Mouse (Mus musculus) limb, embryonic 11.5 days (tissue): Measurements from ENCODE around the gene Jak1. TPM values are rescaled to one million over a fixed set of nuclear protein-coding genes. Genes with fewer than 3 reads are reported as not detected.

ENCODE experiments used
- ATAC-seq: fragments of 200-750 bp; cut with Nextera tagmentation; 2 replicates; pipeline ENCODE4 v1.8.0; 2017; ENCODE audit warnings: low read depth; ENCODE audit not compliant: insufficient number of reproducible peaks, low FRiP score, low TSS enrichment
- DNase-seq: peaks from one replicate; pipeline ENCODE4 v3.0.0-alpha.2; 2015; ENCODE audit warnings: low spot score
- H3K27ac ChIP-seq: fragments of 300-500 bp; sonication (generic); replicated peaks from 2 replicates; pipeline ENCODE4 v1.5.1; 2014; ENCODE audit warnings: low read depth, mild to moderate bottlenecking, low read length
- H3K27me3 ChIP-seq: fragments of 300-500 bp; sonication (generic); 2 replicates; pipeline ENCODE4 v1.6.1; 2014; ENCODE audit warnings: mild to moderate bottlenecking, low read length, mixed read lengths; ENCODE audit not compliant: control insufficient read depth, insufficient read depth
- H3K36me3 ChIP-seq: fragments of 300-500 bp; sonication (generic); 2 replicates; pipeline ENCODE4 v1.6.1; 2014; ENCODE audit warnings: mild to moderate bottlenecking, low read length, moderate library complexity, mixed read lengths; ENCODE audit not compliant: control insufficient read depth, insufficient read depth
- H3K4me1 ChIP-seq: fragments of 300-500 bp; sonication (generic); 2 replicates; pipeline ENCODE4 v1.6.1; 2014; ENCODE audit warnings: low read length, mixed read lengths; ENCODE audit not compliant: control insufficient read depth, insufficient read depth
- H3K4me2 ChIP-seq: fragments of 300-500 bp; sonication (generic); 2 replicates; pipeline ENCODE4 v1.6.1; 2014; ENCODE audit warnings: low read depth, mild to moderate bottlenecking, moderate library complexity; ENCODE audit not compliant: severe bottlenecking
- H3K4me3 ChIP-seq: fragments of 300-500 bp; sonication (generic); 2 replicates; pipeline ENCODE4 v1.5.1; 2014; ENCODE audit warnings: low read depth, low read length
- H3K9ac ChIP-seq: fragments of 300-500 bp; sonication (generic); 2 replicates; pipeline ENCODE4 v1.6.1; 2014; ENCODE audit warnings: mild to moderate bottlenecking, low read length
- H3K9me3 ChIP-seq: fragments of 300-500 bp; sonication (generic); 2 replicates; pipeline ENCODE4 v1.6.1; 2016; ENCODE audit warnings: low read length; ENCODE audit not compliant: control insufficient read depth
- WGBS: fragments of 180-500 bp; shearing (Covaris S2); extraction: QIAGEN DNeasy Blood & Tissue Kit; methylation state at CpG from one replicate; pipeline ENCODE4 v1.1.7; 2014; 5-methylcytosine and 5-hydroxymethylcytosine counted together
- polyA plus RNA-seq: library from polyadenylated mRNA; unstranded; fragments of >200 nt; fragmentation: Nextera tagmentation; extraction: Ambion mirVana; gene quantifications from 2 replicates; pipeline ENCODE4 v1.2.1, GENCODE M21; 2014

Jak1 gene
- polyA plus RNA-seq, 1 experiment from 2014 or later, result 61.3 TPM

DNA sequence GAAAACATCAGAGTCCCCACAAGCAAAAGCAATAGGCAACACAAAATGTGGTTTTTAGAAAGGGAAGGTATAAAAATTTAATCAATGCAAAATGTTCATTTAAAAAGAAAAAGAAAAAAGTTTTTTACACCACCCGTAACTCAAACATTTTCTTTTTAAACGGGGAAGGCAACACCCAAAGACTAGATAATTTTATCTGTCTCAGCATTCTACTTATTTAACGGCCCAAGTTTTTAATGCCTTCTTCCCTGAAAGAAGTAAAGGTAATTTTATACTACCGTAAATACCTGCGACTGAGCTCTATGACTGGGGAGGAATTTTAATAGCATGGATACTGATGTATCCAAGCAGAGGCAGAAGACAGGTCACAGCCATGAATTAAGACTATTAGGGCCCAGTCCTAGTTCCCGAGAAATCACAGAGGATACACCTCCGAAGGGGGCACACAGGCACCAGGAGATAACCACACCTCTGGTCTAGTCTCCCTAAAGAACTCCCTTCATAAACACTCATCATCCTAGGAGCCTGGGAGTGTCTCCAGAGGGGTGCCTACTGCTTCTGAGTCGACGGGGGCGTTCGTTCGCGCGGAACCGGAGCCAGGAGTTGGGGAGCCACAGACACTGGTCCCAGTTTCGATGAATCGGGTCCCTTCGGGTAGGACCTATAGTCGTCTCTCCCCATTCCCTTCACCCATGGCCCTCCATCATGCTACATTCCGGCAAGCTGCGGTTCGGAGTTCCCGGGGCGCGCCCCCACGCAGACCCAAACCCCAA is 928 bp downstream of the Jak1 start:
- peaks cover 2% of the 10 kb centered on the region; the same call in 1 of the 2 replicates for H3K4me1 ChIP-seq
- H3K36me3 ChIP-seq, result no peaks in the 10 kb centered on the region
- H3K4me2 ChIP-seq, result peak overlapping the region; percentile 79
- peak overlapping the region; percentile 95 for H3K4me3 ChIP-seq
- WGBS, result 5% methylated on average over 26 of the region's 26 CpGs
- no peaks in the 10 kb centered on the region for H3K27me3 ChIP-seq
- DNase-seq, result no peak
- no peaks in the 10 kb centered on the region for H3K9me3 ChIP-seq
- H3K27ac ChIP-seq, result no peak overlapping the region
- ATAC-seq, result 0 out of 2 replicates have a peak, but pooled peaks have one; percentile 6
- peak overlapping the region; percentile 87 for H3K9ac ChIP-seq

DNA sequence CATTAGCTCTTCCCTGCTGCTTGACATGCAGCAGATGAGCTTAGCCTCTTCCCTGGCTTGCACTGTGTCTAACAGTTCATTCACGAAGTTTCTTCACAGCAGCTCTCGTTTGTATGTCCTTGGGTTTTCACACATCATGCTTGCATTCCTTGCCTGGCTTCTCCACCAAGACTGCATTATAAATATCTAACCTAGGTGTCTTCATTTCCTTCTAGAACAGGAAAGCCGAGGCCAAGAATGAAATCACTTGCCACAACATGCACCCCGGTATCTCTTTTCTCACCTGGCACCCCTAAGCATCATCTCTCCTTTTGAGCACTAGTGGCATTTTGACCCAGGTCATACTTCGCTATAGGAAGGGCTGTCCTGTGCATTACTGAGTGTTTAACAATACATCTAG is 3.5 kb downstream of the Jak1 start:
- Histone ChIP-seq H3K4me2 (no peak overlapping the region), H3K9ac (no peak overlapping the region), H3K27me3 (no peaks in the 10 kb centered on the region), H3K27ac (no peak overlapping the region), H3K9me3 (no peaks in the 10 kb centered on the region), H3K4me3 (no peak overlapping the region), H3K36me3 (no peaks in the 10 kb centered on the region), H3K4me1 (peaks cover 2% of the 10 kb centered on the region; the same call in 1 of the 2 replicates)
- 86% methylated on average over 5 of the region's 5 CpGs for WGBS
- ATAC-seq (no peak), DNase-seq (no peak)

DNA sequence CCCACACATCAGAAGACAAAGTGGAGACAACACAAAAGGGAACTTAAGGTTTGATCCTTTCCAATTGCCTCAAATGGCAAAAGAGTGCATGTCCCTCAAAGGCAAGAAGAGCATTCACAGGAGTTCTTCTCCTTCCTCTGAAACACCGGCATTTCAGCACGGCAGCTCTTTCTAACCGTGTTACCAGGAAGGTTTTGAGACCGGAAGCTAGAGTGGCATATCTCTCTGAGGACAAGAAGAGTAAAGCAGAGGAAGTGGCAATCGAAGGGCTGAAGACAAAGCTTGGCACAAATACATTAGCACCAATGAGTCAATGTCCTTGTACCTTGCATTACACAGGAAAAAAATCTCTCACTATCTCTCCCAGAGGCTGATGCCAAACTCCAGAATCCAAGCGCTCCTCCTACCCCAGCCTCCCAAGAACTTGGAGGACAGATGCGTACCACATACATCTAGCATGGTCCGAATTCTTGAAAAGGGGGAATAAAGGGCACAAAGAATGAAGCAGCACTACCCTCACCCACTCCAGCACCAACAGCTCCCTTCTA is 4.3 kb downstream of the Jak1 start:
- Histone ChIP-seq H3K36me3 (no peaks in the 10 kb centered on the region), H3K27me3 (no peaks in the 10 kb centered on the region), H3K4me3 (no peak overlapping the region), H3K4me2 (no peak overlapping the region), H3K9ac (no peak overlapping the region), H3K4me1 (peaks cover 2% of the 10 kb centered on the region; the same call in 1 of the 2 replicates), H3K9me3 (no peaks in the 10 kb centered on the region), H3K27ac (no peak overlapping the region)
- ATAC-seq, result no peak
- 91% methylated on average over 8 of the region's 8 CpGs for WGBS
- no peak for DNase-seq

DNA sequence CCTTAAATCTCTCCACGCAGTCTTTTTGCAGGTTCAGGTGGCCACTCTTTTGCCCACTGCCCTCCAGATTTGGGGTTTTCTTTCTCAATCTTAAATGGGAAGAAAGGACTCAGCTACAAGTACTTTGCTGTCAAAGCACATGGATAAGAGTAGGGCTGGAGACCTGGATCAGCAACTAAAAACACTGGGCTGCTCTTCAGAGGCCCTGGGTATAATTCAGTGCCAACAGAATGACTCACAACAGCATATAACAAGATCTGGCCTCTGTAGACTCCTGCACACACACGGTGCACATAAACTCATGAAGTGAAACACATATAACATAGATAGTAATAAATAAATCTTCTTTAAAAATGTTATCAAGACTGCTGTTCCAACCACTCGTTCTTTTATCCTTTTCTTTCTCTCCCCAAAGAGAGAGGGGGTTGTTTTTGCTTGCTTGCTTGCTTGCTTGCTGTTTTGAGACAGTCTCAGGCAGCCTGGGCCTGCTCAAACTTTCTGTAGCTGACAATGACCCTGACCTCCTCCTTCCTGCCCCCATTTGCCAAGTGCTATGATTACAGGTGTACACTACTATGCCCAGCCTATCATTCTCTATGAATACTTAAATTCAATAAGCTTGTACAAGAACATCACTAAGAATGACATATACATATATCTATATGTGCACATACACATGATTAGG is 8.4 kb downstream of the Jak1 start:
- H3K27me3 ChIP-seq, result no peaks in the 10 kb centered on the region
- H3K27ac ChIP-seq, result no peak overlapping the region
- no peaks in the 10 kb centered on the region for H3K4me1 ChIP-seq
- no peaks in the 10 kb centered on the region for H3K36me3 ChIP-seq
- no peak overlapping the region for H3K4me2 ChIP-seq
- DNase-seq (no peak), ATAC-seq (no peak)
- H3K4me3 ChIP-seq, result no peak overlapping the region
- WGBS, result 83% methylated on average over 3 of the region's 3 CpGs
- H3K9me3 ChIP-seq, result no peaks in the 10 kb centered on the region
- no peak overlapping the region for H3K9ac ChIP-seq

DNA sequence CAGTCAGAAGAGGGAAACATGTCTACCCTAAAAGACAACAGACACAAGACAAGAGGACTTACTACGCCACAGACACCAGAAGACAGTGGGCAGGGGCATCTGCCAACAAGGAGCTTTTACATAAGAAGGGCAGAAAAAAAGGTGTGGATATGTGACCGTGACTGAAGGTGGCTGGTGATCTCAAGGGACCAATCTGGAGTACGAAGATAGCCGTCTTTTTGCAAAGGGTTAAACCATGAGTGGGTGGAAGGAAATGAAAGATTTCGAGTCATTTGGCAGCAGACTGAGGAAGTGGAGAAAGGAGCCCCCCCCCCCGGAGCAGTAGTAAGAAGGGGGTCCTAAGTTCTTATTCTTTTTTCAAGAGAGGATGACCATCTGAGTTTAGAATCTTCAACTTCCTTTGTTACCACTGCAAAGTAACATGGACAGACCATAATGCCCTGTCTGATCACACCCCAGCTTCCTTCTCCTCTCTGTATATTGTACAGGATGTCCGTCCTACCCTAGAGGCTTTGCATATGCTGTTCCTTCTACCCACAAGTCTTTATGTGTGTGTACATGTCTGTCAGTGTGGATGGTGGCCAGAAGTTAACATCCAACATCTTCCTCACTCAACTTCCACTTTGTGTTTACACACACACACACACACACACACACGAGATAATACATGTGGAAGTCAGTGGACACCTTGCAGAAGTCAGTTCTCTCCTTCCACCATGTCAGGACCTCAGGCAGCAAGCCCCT is 10.3 kb downstream of the Jak1 start:
- no peak for ATAC-seq
- H3K27me3 ChIP-seq, result no peaks in the 10 kb centered on the region

DNA sequence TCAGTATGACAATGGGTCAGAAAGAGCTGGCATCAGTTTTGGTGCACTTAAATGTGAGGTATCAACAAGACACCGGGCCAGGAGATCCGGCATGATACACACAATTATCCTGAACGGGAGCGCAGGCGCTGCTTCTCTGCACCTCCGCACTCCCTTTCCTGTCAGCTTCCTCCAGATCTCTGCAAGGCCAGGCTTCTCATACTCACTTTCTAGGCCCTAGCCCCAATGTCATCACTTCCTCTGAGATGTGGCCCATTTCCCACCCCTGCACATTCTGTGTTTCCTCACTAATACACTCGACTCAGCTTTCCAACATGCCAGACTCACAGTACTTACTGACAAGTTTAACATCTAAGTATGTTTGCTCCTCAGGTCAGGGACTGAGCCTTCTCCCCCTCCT is 11.1 kb downstream of the Jak1 start:
- Histone ChIP-seq H3K9ac (no peak overlapping the region), H3K4me1 (no peaks in the 10 kb centered on the region), H3K36me3 (no peaks in the 10 kb centered on the region), H3K27me3 (no peaks in the 10 kb centered on the region), H3K4me3 (no peak overlapping the region), H3K4me2 (no peak overlapping the region), H3K27ac (no peak overlapping the region), H3K9me3 (no peaks in the 10 kb centered on the region)
- 90% methylated on average over 7 of the region's 7 CpGs for WGBS
- ATAC-seq (no peak), DNase-seq (no peak)

More for the DNA sequence above, 10.3 kb downstream of the Jak1 start:
- WGBS, result 81% methylated on average over 8 of the region's 8 CpGs
- Histone ChIP-seq H3K9me3 (no peaks in the 10 kb centered on the region), H3K36me3 (no peaks in the 10 kb centered on the region), H3K4me3 (no peak overlapping the region), H3K4me2 (no peak overlapping the region), H3K9ac (no peak overlapping the region), H3K4me1 (no peaks in the 10 kb centered on the region), H3K27ac (no peak overlapping the region)
- DNase-seq, result no peak

DNA sequence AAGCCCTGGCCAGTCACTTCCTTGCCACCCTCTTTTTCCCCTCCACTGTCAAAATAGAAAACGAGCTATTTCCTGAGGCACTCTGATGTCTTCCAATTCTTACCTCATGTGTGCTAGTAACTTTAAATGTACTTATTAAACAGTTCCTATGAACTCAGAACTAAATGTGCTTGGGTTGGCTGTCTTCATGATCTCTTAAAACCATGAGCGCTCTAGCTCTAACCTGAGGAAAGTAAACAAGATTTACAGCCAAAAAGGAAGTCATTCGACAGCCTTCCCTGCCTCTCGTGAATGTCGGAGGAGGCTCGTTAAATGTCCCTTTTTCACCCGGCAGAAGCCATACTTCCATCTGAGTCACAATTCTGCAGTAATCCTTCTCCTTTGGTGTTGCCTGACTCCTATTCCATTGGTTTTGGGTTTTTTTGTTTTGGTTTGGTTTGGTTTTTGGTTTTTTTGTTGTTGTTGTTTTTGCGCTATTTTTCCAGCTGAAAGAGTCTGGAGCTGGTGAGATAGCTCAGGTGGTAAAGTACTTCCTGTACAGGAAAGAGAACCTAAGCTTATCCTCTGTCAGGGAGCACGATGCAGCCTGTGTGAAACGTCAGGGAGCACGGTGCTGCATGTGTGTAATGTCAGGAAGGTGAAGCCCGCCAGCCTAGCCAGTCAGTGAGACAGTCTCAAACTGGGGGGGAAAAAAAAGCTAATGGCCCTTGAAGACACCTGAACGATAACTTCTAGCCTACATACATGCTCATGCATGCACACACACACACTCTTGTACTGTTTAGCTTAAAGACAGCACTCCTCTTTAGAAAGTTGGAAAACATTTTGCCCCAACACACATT is 12.1 kb downstream of the Jak1 start:
- Histone ChIP-seq H3K9me3 (no peaks in the 10 kb centered on the region), H3K4me1 (no peaks in the 10 kb centered on the region), H3K36me3 (no peaks in the 10 kb centered on the region), H3K4me3 (no peak overlapping the region), H3K9ac (no peak overlapping the region), H3K27ac (no peak overlapping the region), H3K27me3 (no peaks in the 10 kb centered on the region), H3K4me2 (no peak overlapping the region)
- DNase-seq (no peak), ATAC-seq (no peak)
- 47% methylated on average over 13 of the region's 13 CpGs for WGBS
